Mouse (Mus musculus): ENCODE data around the gene Rmdn3.

- TF ChIP-seq CTCF (IDR thresholded peaks at IDR 0.05; ENCODE audit: insufficient read depth, low read depth, low read length) (no peak), POLR2A (IDR thresholded peaks at IDR 0.05; ENCODE audit: insufficient read depth, low read depth, low read length) (no peak)
These were observed 55.3 kb downstream of the Rmdn3 start for GRCm38 (mm10) chr2:119101552-119101951.

All from olfactory bulb, adult 2 months (tissue).